Mouse (Mus musculus) pancreas, adult 10 weeks (tissue): ENCODE results near the gene Timm22. TPM values are rescaled to one million over a fixed set of nuclear protein-coding genes. Genes with fewer than 3 reads are reported as not detected.

ENCODE experiments used
- polyA plus RNA-seq: library from polyadenylated mRNA; stranded (reverse); fragments of 350-450 nt; fragmentation: Illumina TruSeq; extraction: RNeasy Lipid Tissue Mini Kit (QIAGEN cat#74804); gene quantifications from one replicate; pipeline ENCODE4 v1.2.3, GENCODE M21; 2015; ENCODE audit warnings: low read depth, low replicate concordance; ENCODE audit not compliant: insufficient read depth

Gene Timm22
- polyA plus RNA-seq: 3.2 TPM

GRCm38 (mm10) chr11:76406702-76407583, at the start of gene Timm22:
Gene Timm22 (plus strand): TSS chr11:76406952.

DNA sequence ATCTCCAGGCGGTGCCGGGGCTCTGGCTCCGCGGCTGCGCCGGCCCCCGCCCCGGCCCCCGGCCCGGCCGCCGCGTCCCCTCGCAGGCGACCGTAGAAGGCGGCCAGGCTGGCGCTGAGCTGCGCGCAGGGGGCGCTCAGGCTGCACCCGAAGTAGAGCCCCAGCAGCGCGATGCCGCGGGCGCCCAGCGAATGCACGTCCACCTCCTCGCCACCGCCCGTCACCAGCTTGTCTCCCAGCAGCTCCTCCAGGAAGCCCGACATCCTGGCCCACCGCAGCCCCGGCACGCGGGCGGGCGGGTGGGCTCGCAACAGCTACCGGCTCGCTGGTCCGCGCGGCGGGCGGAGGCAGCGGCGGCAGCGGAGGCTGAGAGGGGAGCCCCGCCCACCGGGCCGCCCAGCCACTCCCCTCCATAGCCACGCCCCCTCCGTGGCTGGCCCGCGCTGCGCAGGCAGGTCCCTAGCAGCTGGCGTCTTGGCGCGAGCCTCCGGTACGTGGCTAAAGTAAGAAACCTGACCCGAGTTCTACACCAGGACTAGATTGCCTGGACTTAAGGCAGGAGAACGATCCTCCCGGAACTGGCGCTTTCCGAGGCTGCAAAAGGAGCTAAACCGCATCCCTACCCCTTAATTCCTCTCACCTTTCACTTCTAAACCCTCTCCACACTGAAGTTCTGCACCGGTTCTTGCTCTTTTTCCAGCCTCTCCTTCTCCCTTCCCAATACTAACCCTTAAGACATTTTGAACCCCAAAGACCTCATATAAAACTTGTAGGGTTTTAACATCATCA, 7.8 kb upstream of the Timm22 start, which contains the start of gene Nxn:
Gene Nxn, minus strand, starts transcription at position 343 of the 789 bp plus-strand sequence.

Other genes starting within 250 kb of the Timm22 start
- 9.3 TPM for gene Vps53, start 227.3 kb upstream of the Timm22 start, polyA plus RNA-seq
- gene Fam57a, start 227.3 kb upstream of the Timm22 start, polyA plus RNA-seq: 2.6 TPM
- not detected for gene Dbil5, start 189.3 kb upstream of the Timm22 start, polyA plus RNA-seq
- gene Gemin4, start 189.3 kb upstream of the Timm22 start, polyA plus RNA-seq: not detected
- gene Mrm3, start 163.2 kb upstream of the Timm22 start, polyA plus RNA-seq: 1.7 TPM
- gene Glod4, start 163.2 kb upstream of the Timm22 start, polyA plus RNA-seq: 10.7 TPM
- gene Nxn, start 7.8 kb upstream of the Timm22 start, polyA plus RNA-seq: 5.2 TPM
- gene Abr, start 215.4 kb downstream of the Timm22 start, polyA plus RNA-seq: 10.5 TPM